Mouse (Mus musculus): Measurements from ENCODE around the gene Ncapd3.

The Ncapd3 gene

DNA sequence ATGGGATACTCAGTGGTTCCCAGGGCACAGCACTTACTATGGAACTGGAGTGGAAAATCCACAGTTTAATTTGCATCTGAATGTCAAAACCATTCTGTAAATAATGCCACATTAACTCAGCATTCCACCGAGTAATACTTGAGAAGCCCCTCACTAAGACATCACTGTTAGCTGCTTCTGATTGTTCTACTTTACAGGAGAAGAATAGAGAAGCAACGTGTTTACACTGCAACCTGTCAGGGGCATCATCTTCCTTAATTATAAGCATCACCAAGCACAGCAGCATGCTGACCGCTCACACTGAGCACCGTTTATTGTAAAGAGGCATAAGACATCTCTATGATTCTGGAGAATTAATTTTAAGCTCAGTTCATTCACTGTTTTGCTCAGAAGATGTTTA lies 93.0 kb downstream of the Ncapd3 start:
- DNase-seq (ENCODE audit: low spot score) = no peak

DNA sequence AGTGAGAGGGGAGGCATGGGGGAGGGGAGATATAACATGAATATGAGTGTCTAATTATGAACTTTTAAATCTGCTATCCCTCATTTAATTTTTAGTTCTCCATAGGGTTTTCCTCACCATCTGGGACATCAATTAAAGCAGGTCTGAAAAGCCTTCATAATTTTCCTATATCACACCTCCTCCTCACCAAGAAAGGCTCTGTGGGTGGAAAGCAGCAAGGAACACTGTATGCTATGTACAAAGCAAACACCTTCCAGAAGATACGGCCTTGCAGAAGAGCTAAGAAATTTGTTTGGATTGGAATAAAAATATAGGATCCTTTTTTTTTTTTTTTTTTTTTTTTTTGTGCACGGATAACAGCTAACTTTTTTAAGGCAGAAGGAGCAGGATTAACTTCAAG lies 94.0 kb downstream of the Ncapd3 start:
- no peak for DNase-seq (ENCODE audit: low spot score)

DNA sequence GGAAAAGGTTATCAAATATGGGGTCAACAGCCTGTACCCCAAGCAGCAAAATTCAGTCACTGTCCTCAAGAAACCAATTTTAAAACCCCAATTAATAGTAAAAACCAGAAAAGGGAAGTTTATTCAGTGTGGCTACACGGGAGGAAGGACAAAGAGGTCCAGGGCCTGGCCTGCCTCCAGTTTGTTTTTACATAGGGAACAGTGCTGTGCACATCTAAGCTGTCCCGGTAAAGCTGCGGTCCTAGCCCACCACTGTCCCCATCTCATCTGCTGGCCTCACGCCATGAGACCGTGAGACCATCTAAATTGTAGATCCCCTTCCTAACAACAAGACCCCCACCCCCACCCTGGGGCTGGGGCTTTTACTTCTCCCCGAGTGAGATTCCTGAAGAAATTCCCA lies 95.5 kb downstream of the Ncapd3 start:
- no peak for DNase-seq (ENCODE audit: low spot score)

DNA sequence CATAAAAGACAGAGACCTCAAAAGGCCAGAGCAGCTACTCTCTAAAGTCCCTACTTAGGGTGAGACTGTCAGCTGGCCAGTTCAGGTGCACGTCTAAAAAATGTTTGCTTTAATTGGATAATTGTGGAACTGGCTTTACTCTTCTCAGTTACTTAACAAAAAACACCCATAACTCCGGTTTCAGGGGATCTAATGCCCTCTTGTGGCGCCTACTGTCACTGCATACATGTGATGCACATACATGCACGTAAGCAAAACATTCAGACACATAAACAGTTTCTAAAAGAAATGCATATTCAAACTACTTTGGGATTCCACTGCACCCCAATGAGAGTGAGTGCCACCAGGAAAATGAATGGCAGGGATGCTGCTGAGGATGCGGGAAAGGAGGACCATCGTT lies 96.6 kb downstream of the Ncapd3 start:
- no peak for DNase-seq (ENCODE audit: low spot score)

DNA sequence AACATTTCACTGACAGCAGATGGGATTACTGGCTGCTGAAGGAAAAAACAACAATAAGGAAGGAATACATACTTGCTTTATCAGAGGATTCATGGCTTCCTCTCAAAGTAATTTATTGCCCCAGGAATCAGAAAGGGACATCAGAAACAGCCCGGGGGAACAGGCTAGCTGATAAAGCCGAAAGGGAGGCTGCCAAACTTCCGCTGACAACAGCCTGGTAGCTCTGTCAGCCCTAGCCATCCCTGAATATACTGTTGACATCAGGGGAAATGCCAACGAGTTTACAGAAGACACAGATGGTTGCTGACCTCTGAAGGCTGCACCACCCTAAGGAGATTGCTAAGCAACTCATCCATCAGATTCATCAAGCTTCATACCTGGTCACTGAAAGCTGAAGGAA lies 98.7 kb downstream of the Ncapd3 start:
- DNase-seq (ENCODE audit: low spot score) = no peak

DNA sequence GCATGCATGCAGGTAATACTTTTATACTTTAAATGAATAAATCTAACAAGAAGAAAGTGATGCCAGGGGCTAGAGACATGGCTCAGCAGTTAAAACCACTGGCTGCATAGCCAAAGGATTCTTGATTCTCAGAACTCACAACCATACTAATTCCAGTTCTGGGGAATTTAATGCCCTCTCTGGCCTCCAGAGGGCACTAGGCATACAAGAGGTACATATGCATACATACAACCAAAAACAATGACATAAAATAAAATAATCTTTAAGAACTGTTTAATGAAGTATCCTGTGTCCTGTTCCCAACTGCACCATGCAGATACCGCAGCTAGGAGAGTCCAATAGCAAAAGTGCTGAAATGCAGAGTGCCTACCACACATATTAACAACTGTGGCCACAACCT lies 104.4 kb downstream of the Ncapd3 start:
- peak; percentile 21 for DNase-seq (ENCODE audit: low spot score)

DNA sequence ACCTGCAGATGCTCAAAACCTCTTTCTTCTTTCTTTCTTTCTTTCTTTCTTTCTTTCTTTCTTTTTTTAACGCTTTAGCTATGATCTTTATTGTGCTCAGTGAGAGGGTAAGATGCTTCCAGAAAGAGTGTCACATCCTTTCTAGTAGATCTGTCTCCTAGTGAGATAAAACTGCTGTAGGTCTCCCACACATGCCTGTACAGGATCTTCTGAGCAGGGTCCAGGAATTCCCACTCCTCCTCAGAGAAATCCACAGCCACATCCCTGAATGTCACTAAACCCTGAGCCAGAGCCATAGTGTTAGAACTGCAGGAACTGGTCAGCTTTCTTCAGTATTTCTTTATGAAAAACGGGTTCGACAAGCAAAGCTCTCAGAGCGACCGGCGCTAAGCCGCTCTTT lies 105.4 kb downstream of the Ncapd3 start:
- DNase-seq (ENCODE audit: low spot score) = no peak

DNA sequence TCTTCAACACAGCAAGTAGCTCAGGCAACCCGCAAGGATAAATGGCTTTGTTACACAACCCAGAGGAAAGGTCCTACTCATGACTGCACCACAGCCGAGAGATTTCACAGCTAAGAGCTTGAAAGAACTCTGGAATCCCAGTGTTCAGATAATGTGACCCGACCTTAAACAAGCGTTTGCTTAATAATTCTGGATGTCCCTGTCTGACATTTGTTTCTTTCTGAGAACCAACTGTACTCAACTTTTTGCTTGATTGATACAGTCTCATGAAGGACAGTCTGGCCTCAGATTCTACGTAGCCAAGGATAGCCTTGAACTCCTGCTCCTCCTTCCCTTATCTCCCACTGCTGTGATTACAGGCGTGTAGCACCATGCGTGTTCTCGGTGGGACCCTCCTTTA lies 106.7 kb downstream of the Ncapd3 start:
- DNase-seq (ENCODE audit: low spot score) = no peak

DNA sequence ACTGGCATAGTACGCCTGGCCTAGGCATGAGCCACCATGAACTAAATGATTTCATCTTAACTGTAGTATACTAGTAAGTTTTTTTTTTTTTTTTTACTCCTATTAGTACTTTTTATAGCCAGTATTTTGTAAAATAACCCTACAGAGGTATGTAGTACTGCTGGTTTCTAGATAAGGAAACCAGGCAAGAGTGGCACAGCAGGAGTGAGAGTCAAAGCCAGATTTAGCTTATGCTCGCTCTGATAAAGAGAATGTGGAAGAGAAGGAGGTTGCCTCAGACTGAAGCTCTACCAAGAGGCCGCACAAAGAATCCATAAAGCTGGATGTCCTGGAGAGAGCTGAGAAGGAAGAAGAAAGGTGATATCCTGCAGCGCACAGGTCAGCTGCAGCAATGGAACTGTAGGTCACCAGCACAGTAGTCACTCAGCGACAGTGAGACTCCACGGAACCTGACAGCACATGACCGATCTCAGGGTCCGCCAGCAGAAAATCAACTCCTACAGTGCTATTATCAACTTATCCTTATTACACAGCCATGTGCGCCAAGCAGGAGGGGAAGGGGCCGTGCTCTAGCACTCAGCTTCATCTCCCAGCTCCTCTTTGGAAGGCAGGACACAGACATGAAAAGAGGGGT lies 110.6 kb downstream of the Ncapd3 start:
- DNase-seq (ENCODE audit: low spot score) = no peak

DNA sequence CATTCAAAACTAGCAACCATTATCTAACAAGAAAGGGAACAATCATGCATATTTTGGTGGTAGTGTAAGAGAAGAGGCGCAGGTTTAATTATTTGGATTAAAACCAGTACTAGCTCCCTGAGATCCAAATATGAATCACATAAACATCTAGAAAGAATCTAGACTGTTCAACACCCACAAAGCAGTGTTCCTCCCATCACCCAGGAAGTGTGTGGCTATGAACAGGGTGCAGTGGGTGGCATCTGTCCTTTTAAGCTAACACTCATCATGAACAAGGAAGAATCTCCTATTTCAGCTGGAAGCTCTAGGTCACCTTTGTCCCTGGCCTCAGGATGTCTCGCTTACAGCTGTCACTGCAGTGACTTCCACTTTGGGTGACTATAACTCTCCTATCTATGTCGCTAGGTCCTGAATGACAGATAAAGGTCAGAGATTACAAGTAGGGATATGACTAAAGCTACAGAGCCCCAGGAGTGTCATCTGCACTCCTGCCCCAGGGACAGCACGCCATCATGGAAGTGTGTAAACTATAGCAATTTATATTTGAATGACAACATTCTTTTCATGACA lies 114.4 kb downstream of the Ncapd3 start:
- DNase-seq (ENCODE audit: low spot score) = no peak

All from lung, postnatal 25 days (tissue).